15 mouse cellular contexts compared by ENCODE assay signal in genomic region chr14:25113326-25113725, GRCm38 (mm10).
DNase-seq lines count a peak whose midpoint lies in the region; TF ChIP-seq lines count a peak whose summit lies in the region.
"Had no signal": no experiment of that assay in that cellular context is flagged by ENCODE, and none has a peak within 500 bp of the region (broad histone marks: within the 10 kb centered on the region; RNA-seq: fewer than 3 reads in every experiment).

No protein-coding gene starts in this region.

- no peak for TF ChIP-seq POLR2A in kidney, adult 2 months (IDR thresholded peaks at IDR 0.05; ENCODE audit: low read depth, low read length)
- TF ChIP-seq POLR2A in myocyte (IDR thresholded peaks at IDR 0.05; ENCODE audit: insufficient read length, low read depth): no peak

- peak; percentile 34 for DNase-seq in embryo, embryonic 10 days (ENCODE audit: low spot score)
- no peak for DNase-seq in embryo, embryonic 11 days
- DNase-seq in kidney, adult 2 months: peak; percentile 32
- DNase-seq in kidney, adult 8-10 months: no peak
- DNase-seq in retina, postnatal 1 day: peak; percentile 43
- no peak for DNase-seq in retina, embryonic 14.5 days (ENCODE audit: low spot score)
- DNase-seq in cerebellum, adult 9-11 months: no peak
- DNase-seq: B cell, adult 2 months; cerebellum, postnatal 25 days; gastrocnemius, postnatal 36 days; lung, postnatal 4 days had no signal

- no peak overlapping the region for H3K27ac ChIP-seq in kidney, adult 2 months (ENCODE audit: insufficient read depth, low read depth, low read length)
- H3K27ac ChIP-seq: embryonic facial prominence, embryonic 13.5 days; neural tube, embryonic 13.5 days had no signal

- no peaks in the 10 kb centered on the region for H3K79me2 ChIP-seq in myocyte (ENCODE audit: control insufficient read depth, insufficient read depth)

- no peak for TF ChIP-seq CTCF in kidney, adult 2 months (conservative IDR thresholded peaks at IDR 0.05; ENCODE audit: insufficient read depth, insufficient read length, low read depth, low read length)

- peak overlapping the region; percentile 40 for H3K4me2 ChIP-seq in myocyte (ENCODE audit: low read depth)
- H3K4me2 ChIP-seq: embryonic facial prominence, embryonic 13.5 days; limb, embryonic 12.5 days; neural tube, embryonic 13.5 days had no signal

- no peaks in the 10 kb centered on the region for H3K27me3 ChIP-seq in kidney, adult 2 months (replicated peaks; ENCODE audit: control insufficient read depth, insufficient read depth, low read length)
- no peaks in the 10 kb centered on the region for H3K27me3 ChIP-seq in myocyte (ENCODE audit: control insufficient read depth, insufficient read depth, insufficient read length)
- H3K27me3 ChIP-seq: embryonic facial prominence, embryonic 13.5 days; limb, embryonic 12.5 days; neural tube, embryonic 13.5 days had no signal

- no peak overlapping the region for H3ac ChIP-seq in myocyte (ENCODE audit: control insufficient read depth, insufficient read length)

- peaks cover 24% of the 10 kb centered on the region for H3K4me1 ChIP-seq in kidney, adult 2 months (ENCODE audit: control insufficient read depth, insufficient read depth, low read length)

- 48% methylated on average over 2 of the region's 2 CpGs for WGBS in kidney, adult 2 months

- H3K4me3 ChIP-seq in kidney, adult 2 months (ENCODE audit: insufficient read depth, low read depth, low read length): no peak overlapping the region
- no peak overlapping the region for H3K4me3 ChIP-seq in myocyte
- H3K4me3 ChIP-seq: embryonic facial prominence, embryonic 13.5 days; limb, embryonic 12.5 days; neural tube, embryonic 13.5 days had no signal

- no peaks in the 10 kb centered on the region for H3K36me3 ChIP-seq in kidney, adult 2 months (ENCODE audit: control insufficient read depth, insufficient read depth, low read length)
- no peaks in the 10 kb centered on the region for H3K36me3 ChIP-seq in myocyte (ENCODE audit: control insufficient read depth, insufficient read depth)
- H3K36me3 ChIP-seq: embryonic facial prominence, embryonic 13.5 days; limb, embryonic 12.5 days; neural tube, embryonic 13.5 days had no signal

TF ChIP-seq in myocyte, 11 proteins besides CTCF, POLR2A, EP300 and RAD21:
- no peak for TF ChIP-seq MYOG (IDR thresholded peaks at IDR 0.05; ENCODE audit: control insufficient read depth in 1 of 3, insufficient read depth in 1 of 3, insufficient read length in 2 of 3, low read depth in 2 of 3)
- TF ChIP-seq POLR2AphosphoS2 (IDR thresholded peaks at IDR 0.05; ENCODE audit: insufficient read length, low read depth): no peak
- TF ChIP-seq REST (IDR thresholded peaks at IDR 0.05; ENCODE audit: insufficient read depth, insufficient read length): no peak
- no peak for TF ChIP-seq SRF (IDR thresholded peaks at IDR 0.05; ENCODE audit: control insufficient read depth, insufficient read length, low read depth)
- TF ChIP-seq CEBPB (IDR thresholded peaks at IDR 0.05; ENCODE audit: insufficient read depth, poor library complexity, severe bottlenecking): no peak
- TF ChIP-seq TCF3 (IDR thresholded peaks at IDR 0.05; ENCODE audit: insufficient read length, low read depth): no peak
- TF ChIP-seq MYOD1 (IDR thresholded peaks at IDR 0.05; ENCODE audit: control insufficient read depth in 1 of 3, insufficient read length in 2 of 3, low read depth in 2 of 3): no peak
- no peak for TF ChIP-seq TCF12 (IDR thresholded peaks at IDR 0.05; ENCODE audit: insufficient read depth, poor library complexity, severe bottlenecking)
- TF ChIP-seq MAX (IDR thresholded peaks at IDR 0.05; ENCODE audit: low read depth): no peak
- TF ChIP-seq E2F4 (IDR thresholded peaks at IDR 0.05; ENCODE audit: insufficient read depth): no peak
- TF ChIP-seq USF1 (IDR thresholded peaks at IDR 0.05; ENCODE audit: low read depth): no peak

Comparison
In these comparisons a context has a peak if more than half of its experiments do, and no peak if none do; other contexts are left out.
1. DNase-seq: peak in embryo, embryonic 10 days (single experiment), kidney, adult 2 months (single experiment) and retina, postnatal 1 day (single experiment); none in embryo, embryonic 11 days (single experiment), kidney, adult 8-10 months (0 of 2), retina, embryonic 14.5 days (single experiment) and cerebellum, adult 9-11 months (single experiment).